Mouse (Mus musculus): ENCODE data around the gene Lamb2. TPM values are rescaled to one million over a fixed set of nuclear protein-coding genes. Genes with fewer than 3 reads are reported as not detected.
A peak's percentile ranks its signal among the peaks of the same experiment; 100 is the strongest.

The Lamb2 gene
- total and polyA plus RNA-seq, 3 experiments, result 272 to 360 (median 326) TPM

- no peak for DNase-seq
- Histone ChIP-seq H3K36me3 (ENCODE audit: control insufficient read depth, insufficient read depth, low read length) (no peaks in the 10 kb centered on the region), H3K4me3 (no peak overlapping the region), H3K27me3 (ENCODE audit: control insufficient read depth, insufficient read depth, low read length) (no peaks in the 10 kb centered on the region), H3K27ac (no peak overlapping the region), H3K9ac (ENCODE audit: low read depth, low read length) (no peak overlapping the region), H3K4me1 (ENCODE audit: control insufficient read depth, insufficient read depth, low read length) (no peaks in the 10 kb centered on the region), H3K79me2 (replicated peaks; ENCODE audit: control insufficient read depth, insufficient read depth, low read length) (no peaks in the 10 kb centered on the region)
- TF ChIP-seq EP300 (IDR thresholded peaks at IDR 0.05; ENCODE audit: insufficient read depth, low read depth, low read length) (no peak), CTCF (IDR thresholded peaks at IDR 0.05) (no peak)
- intact Hi-C loops (cut with DNase I), result no loop called here
- 62% methylated on average over 12 of the region's 12 CpGs for WGBS
Observed at GRCm38 (mm10) chr9:108455747-108456571, 23.6 kb upstream of the Lamb2 start.

GRCm38 (mm10) chr9:108456953-108457352, 22.6 kb upstream of the Lamb2 start:
- no peaks in the 10 kb centered on the region for H3K27me3 ChIP-seq (ENCODE audit: control insufficient read depth, insufficient read depth, low read length)
- no peak overlapping the region for H3K9ac ChIP-seq (ENCODE audit: low read depth, low read length)
- DNase-seq, result no peak
- H3K36me3 ChIP-seq (ENCODE audit: control insufficient read depth, insufficient read depth, low read length), result no peaks in the 10 kb centered on the region
- intact Hi-C loops (cut with DNase I), result no loop called here
- H3K4me1 ChIP-seq (ENCODE audit: control insufficient read depth, insufficient read depth, low read length), result peaks cover 6% of the 10 kb centered on the region
- TF ChIP-seq CTCF (IDR thresholded peaks at IDR 0.05), result no peak
- TF ChIP-seq EP300 (IDR thresholded peaks at IDR 0.05; ENCODE audit: insufficient read depth, low read depth, low read length), result no peak
- no peak for TF ChIP-seq POLR2A (IDR thresholded peaks at IDR 0.05; ENCODE audit: insufficient read depth, low read depth, low read length)
- no peak overlapping the region for H3K27ac ChIP-seq
- no peaks in the 10 kb centered on the region for H3K79me2 ChIP-seq (replicated peaks; ENCODE audit: control insufficient read depth, insufficient read depth, low read length)
- H3K4me3 ChIP-seq, result no peak overlapping the region
- 87% methylated on average over 10 of the region's 10 CpGs for WGBS

- TF ChIP-seq CTCF (IDR thresholded peaks at IDR 0.05), result no peak
- TF ChIP-seq EP300 (IDR thresholded peaks at IDR 0.05; ENCODE audit: insufficient read depth, low read depth, low read length), result no peak
- TF ChIP-seq POLR2A (IDR thresholded peaks at IDR 0.05; ENCODE audit: insufficient read depth, low read depth, low read length), result no peak
- H3K79me2 ChIP-seq (replicated peaks; ENCODE audit: control insufficient read depth, insufficient read depth, low read length), result peaks cover 2% of the 10 kb centered on the region
- H3K9ac ChIP-seq (ENCODE audit: low read depth, low read length), result no peak overlapping the region
- peak overlapping the region; percentile 97 for H3K4me3 ChIP-seq
- H3K27ac ChIP-seq, result peak overlapping the region; percentile 97
- H3K27me3 ChIP-seq (ENCODE audit: control insufficient read depth, insufficient read depth, low read length), result no peaks in the 10 kb centered on the region
- DNase-seq, result no peak
- intact Hi-C loops (cut with DNase I), result loop anchor here (2.0 kb wide), 1 partner anchor 19 kb away; the partner anchor contains the start of gene Lamb2
- peaks cover 13% of the 10 kb centered on the region for H3K4me1 ChIP-seq (ENCODE audit: control insufficient read depth, insufficient read depth, low read length)
- 43% methylated on average over 1 of the region's 1 CpGs for WGBS
- H3K36me3 ChIP-seq (ENCODE audit: control insufficient read depth, insufficient read depth, low read length), result no peaks in the 10 kb centered on the region
Observed at GRCm38 (mm10) chr9:108459939-108460318, 19.6 kb upstream of the Lamb2 start.

GRCm38 (mm10) chr9:108460319-108461178, 19.0 kb upstream of the Lamb2 start, which contains the start of gene Ccdc71:
Gene Ccdc71 (plus strand): TSS chr9:108460527.
- Histone ChIP-seq H3K9ac (ENCODE audit: low read depth, low read length) (peak within 1 kb of the TSS; percentile 96), H3K4me3 (peak within 1 kb of the TSS; percentile 97), H3K27ac (peak within 1 kb of the TSS; percentile 97), H3K79me2 (replicated peaks; ENCODE audit: control insufficient read depth, insufficient read depth, low read length) (peaks cover 2% of the 10 kb centered on the region), H3K4me1 (ENCODE audit: control insufficient read depth, insufficient read depth, low read length) (peaks cover 13% of the 10 kb centered on the region), H3K36me3 (ENCODE audit: control insufficient read depth, insufficient read depth, low read length) (no peaks in the 10 kb centered on the region), H3K27me3 (ENCODE audit: control insufficient read depth, insufficient read depth, low read length) (no peaks in the 10 kb centered on the region)
- peak; percentile 88 to 91 for DNase-seq
- under 1% methylated on average over 52 of the region's 52 CpGs for WGBS
- TF ChIP-seq EP300 (IDR thresholded peaks at IDR 0.05; ENCODE audit: insufficient read depth, low read depth, low read length), result 0 out of 2 replicates have a peak, but pooled peaks have one; percentile 23
- TF ChIP-seq POLR2A (IDR thresholded peaks at IDR 0.05; ENCODE audit: insufficient read depth, low read depth, low read length), result peak; percentile 44
- TF ChIP-seq CTCF (IDR thresholded peaks at IDR 0.05), result no peak
- intact Hi-C loops (cut with DNase I), result loop anchor here (2.0 kb wide), 1 partner anchor 18 kb away; the partner anchor contains the start of gene Lamb2

GRCm38 (mm10) chr9:108461181-108461631, 18.3 kb upstream of the Lamb2 start, which contains the start of gene Klhdc8b:
Gene Klhdc8b (minus strand): TSS chr9:108461581.
- intact Hi-C loops (cut with DNase I), result loop anchor here (2.0 kb wide), 1 partner anchor 18 kb away; the partner anchor contains the start of gene Lamb2
- WGBS, result 18% methylated on average over 11 of the region's 11 CpGs

More at GRCm38 (mm10) chr9:108461181-108461631, 18.3 kb upstream of the Lamb2 start, which contains the start of gene Klhdc8b:
- H3K79me2 ChIP-seq (replicated peaks; ENCODE audit: control insufficient read depth, insufficient read depth, low read length), result peaks cover 2% of the 10 kb centered on the region
- no peaks in the 10 kb centered on the region for H3K36me3 ChIP-seq (ENCODE audit: control insufficient read depth, insufficient read depth, low read length)
- H3K27ac ChIP-seq, result peak within 1 kb of the TSS; percentile 97
- peak in 1 of 2 experiments; percentile 34 for DNase-seq
- H3K4me1 ChIP-seq (ENCODE audit: control insufficient read depth, insufficient read depth, low read length), result peaks cover 13% of the 10 kb centered on the region
- no peaks in the 10 kb centered on the region for H3K27me3 ChIP-seq (ENCODE audit: control insufficient read depth, insufficient read depth, low read length)
- TF ChIP-seq CTCF (IDR thresholded peaks at IDR 0.05) (no peak), EP300 (IDR thresholded peaks at IDR 0.05; ENCODE audit: insufficient read depth, low read depth, low read length) (no peak), POLR2A (IDR thresholded peaks at IDR 0.05; ENCODE audit: insufficient read depth, low read depth, low read length) (no peak)
- peak within 1 kb of the TSS; percentile 96 for H3K9ac ChIP-seq (ENCODE audit: low read depth, low read length)
- peak within 1 kb of the TSS; percentile 97 for H3K4me3 ChIP-seq

Data from heart, adult 2 months (tissue).